Mouse (Mus musculus) kidney, adult 2 months (tissue): ENCODE results near the gene 1700067K01Rik. TPM values are rescaled to one million over a fixed set of nuclear protein-coding genes. Genes with fewer than 3 reads are reported as not detected.
"Not testable (repeated sequence)": the region's sequence is repeated elsewhere in the genome, so short reads cannot be mapped to it uniquely, and the experiment has no call there.

ENCODE experiments used
- DNase-seq: peaks from one replicate; pipeline ENCODE4 v3.0.0; 2021
- H3K27ac ChIP-seq: fragments of 200-500 bp; 2 replicates; pipeline ENCODE4 v1.5.1; 2012; ENCODE audit warnings: low read depth, low read length, control low read depth, inconsistent platforms; ENCODE audit not compliant: insufficient read depth
- H3K27me3 ChIP-seq: fragments of 200-500 bp; replicated peaks from 2 replicates; pipeline ENCODE4 v1.6.1; 2012; ENCODE audit warnings: mild to moderate bottlenecking, moderate library complexity, low read length, inconsistent platforms; ENCODE audit not compliant: control insufficient read depth, insufficient read depth
- H3K36me3 ChIP-seq: fragments of 200-500 bp; 2 replicates; pipeline ENCODE4 v1.6.1; 2012; ENCODE audit warnings: mild to moderate bottlenecking, moderate library complexity, low read length, inconsistent platforms; ENCODE audit not compliant: control insufficient read depth, insufficient read depth
- H3K4me1 ChIP-seq: fragments of 200-500 bp; 2 replicates; pipeline ENCODE4 v1.6.1; 2011; ENCODE audit warnings: low read length; ENCODE audit not compliant: control insufficient read depth, insufficient read depth
- H3K4me3 ChIP-seq: fragments of 200-500 bp; 2 replicates; pipeline ENCODE4 v1.5.1; 2011; ENCODE audit warnings: mild to moderate bottlenecking, low read depth, low read length, control low read depth; ENCODE audit not compliant: insufficient read depth
- CTCF ChIP-seq: fragments of 200-500 bp; conservative IDR thresholded peaks from 2 replicates; pipeline ENCODE4 v1.5.1; 2011; ENCODE audit warnings: low read depth, mild to moderate bottlenecking, control low read depth, low read length, moderate library complexity, mixed read lengths; ENCODE audit not compliant: insufficient read depth, insufficient read length
- POLR2A ChIP-seq: fragments of 200-500 bp; IDR thresholded peaks from one replicate; pipeline ENCODE4 v1.6.1; 2011; ENCODE audit warnings: low read depth, low read length, control low read depth
- WGBS: fragments of 180-500 bp; shearing (Covaris S2); methylation state at CpG from one replicate; pipeline ENCODE4 v1.1.7; 2018; 5-methylcytosine and 5-hydroxymethylcytosine counted together
- polyA plus RNA-seq: library from polyadenylated mRNA; depleted of rRNA; stranded (reverse); fragments of >200 nt; gene quantifications from 2 replicates; pipeline ENCODE4 v1.2.3, GENCODE M21; 2012

Gene 1700067K01Rik
- polyA plus RNA-seq, 1 experiment: 7.0 TPM

DNA sequence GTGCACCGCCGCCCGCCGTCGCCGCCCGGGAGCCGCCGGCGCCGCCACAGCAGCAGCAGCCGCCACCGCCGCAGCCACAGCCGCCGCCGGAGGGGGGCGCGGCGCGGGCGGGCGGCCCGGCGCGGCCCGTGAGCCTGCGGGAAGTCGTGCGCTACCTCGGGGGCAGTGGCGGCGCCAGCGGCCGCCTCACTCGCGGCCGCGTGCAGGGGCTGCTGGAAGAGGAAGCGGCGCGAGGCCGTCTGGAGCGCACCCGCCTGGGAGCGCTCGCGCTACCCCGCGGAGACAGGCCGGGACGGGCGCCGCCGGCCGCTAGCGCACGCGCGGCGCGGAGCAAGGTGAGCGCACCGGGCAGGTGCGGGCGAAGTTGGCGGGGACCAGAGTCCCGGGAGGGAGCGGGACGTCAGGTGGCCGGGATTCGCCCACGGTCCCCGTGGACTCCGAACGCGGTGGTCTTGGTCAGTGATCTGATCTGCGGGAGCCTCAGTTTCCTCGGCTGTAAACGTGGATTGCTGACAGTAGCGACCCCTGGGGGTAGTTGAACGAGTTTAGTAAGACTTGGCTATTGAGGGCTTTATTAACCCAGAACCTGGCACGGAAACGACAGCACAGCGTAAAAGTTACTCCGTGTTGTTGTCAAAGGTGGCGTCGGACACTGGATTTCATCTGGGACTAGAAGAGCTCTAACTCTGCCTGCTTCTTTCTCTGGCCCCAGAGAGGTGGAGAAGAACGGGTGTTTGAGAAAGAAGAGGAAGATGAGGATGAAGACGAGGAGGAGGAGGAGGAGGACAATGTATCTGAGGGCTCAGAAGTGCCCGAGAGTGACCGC is 2.9 kb upstream of the 1700067K01Rik start:
- 14% methylated on average over 92 of the region's 92 CpGs for WGBS
- DNase-seq: peak; percentile 80
- peak overlapping the region; percentile 83 for H3K27ac ChIP-seq
- peaks cover 12% of the 10 kb centered on the region; the same call in 1 of the 2 replicates for H3K4me1 ChIP-seq
- H3K36me3 ChIP-seq: no peaks in the 10 kb centered on the region
- no peaks in the 10 kb centered on the region for H3K27me3 ChIP-seq
- no peak for TF ChIP-seq POLR2A
- TF ChIP-seq CTCF: peak; percentile 49
- H3K4me3 ChIP-seq: peak overlapping the region; percentile 60

DNA sequence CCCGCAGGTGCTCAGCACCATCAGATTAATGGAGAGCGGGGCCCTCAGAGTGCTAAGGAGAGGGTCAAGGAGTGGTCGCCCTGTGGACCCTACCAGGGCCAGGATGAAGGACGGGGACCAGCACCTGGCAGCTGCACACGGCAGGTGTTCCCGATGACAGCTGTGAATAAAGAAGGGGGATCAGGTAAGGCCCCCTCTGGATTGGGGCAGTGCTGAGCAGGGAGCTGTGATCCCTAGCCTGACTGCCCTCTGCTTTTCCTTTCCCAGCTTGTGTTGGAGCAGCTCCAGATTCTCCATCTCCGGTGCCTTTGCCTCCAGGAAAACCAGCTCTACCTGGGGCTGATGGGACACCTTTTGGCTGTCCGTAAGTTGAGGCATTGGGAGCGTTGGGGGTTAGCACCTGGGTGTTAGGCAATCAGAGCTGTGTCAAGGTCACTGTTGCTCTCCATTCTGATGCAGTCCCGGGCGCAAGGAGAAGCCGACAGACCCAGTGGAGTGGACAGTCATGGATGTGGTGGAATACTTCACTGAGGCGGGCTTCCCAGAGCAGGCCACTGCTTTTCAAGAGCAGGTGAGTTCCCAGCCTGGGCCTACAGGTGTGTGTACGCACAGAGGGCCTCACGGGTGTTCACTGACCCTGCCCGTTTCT is 2.1 kb upstream of the 1700067K01Rik start:
- H3K4me3 ChIP-seq: peak overlapping the region; percentile 60
- WGBS: 51% methylated on average over 16 of the region's 16 CpGs
- no peaks in the 10 kb centered on the region for H3K27me3 ChIP-seq
- no peaks in the 10 kb centered on the region for H3K36me3 ChIP-seq
- H3K4me1 ChIP-seq: peaks cover 16% of the 10 kb centered on the region; the same call in 1 of the 2 replicates
- peak overlapping the region; percentile 83 for H3K27ac ChIP-seq
- DNase-seq: peak; percentile 41
- TF ChIP-seq POLR2A (no peak), CTCF (no peak)

DNA sequence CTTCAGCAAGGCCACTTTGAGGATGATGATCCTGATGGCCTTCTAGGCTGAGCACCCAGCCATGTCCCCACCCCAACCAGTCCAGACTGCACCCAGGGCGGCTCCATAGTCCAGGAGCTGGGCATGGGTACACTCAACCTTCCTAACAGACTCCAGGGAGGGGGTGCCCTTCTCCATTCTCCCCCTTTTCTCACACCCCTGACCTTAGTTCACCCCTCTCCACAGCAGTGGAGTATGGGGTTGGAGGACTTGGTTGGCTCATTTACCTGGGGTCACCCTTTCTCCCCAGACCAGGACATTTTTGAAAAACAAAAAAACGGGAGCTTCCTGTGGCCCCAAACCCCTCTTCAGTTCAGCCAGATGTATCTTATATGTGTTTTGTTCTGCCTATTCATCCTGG is 1.5 kb upstream of the 1700067K01Rik start:
- Histone ChIP-seq H3K27me3 (no peaks in the 10 kb centered on the region), H3K27ac (no peak overlapping the region), H3K4me1 (peaks cover 16% of the 10 kb centered on the region; the same call in 1 of the 2 replicates), H3K4me3 (no peak overlapping the region), H3K36me3 (no peaks in the 10 kb centered on the region)
- no peak for TF ChIP-seq CTCF
- TF ChIP-seq POLR2A: no peak
- no peak for DNase-seq
- whole genome bisulfite sequencing: 88% methylated on average over 2 of the region's 2 CpGs

DNA sequence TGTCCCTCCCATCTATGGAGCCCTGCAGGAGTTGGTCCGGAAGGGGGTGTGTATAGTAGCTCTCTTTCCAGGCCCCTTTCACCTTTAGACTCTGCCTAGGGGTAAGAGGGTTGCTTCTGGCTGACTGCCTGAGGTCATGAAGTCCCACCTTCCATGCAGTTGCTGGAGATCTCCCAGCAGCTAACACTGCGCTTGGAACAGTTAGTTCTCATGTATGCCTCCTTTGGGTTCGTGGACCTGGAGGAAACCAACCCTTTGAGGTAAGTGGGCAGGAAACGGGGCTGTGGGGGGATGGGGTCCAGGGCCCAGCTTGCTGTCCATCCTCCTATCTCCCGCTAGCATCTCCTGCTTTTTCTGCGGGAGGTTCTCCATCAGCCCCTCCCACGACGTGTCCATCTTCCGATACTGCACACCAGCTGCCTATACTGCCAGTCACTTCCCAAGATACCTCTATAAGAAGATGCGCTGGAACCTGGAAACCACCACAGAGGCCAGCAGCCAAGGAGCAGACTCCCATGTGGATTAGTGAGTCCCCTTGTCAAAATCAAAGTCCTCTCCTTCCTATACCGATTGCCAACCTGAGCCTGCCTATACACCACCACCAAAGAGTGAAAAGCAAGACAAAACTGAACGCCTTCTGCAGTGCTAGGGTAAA is 1.8 kb downstream of the 1700067K01Rik start:
- Histone ChIP-seq H3K36me3 (no peaks in the 10 kb centered on the region), H3K27ac (peak overlapping the region; percentile 24; the same call in 1 of the 2 replicates), H3K27me3 (no peaks in the 10 kb centered on the region), H3K4me1 (peaks cover 18% of the 10 kb centered on the region; the same call in 1 of the 2 replicates), H3K4me3 (peak overlapping the region; percentile 11; the same call in 1 of the 2 replicates)
- WGBS: 46% methylated on average over 12 of the region's 12 CpGs
- TF ChIP-seq CTCF (no peak), POLR2A (no peak)
- peak; percentile 68 for DNase-seq

DNA sequence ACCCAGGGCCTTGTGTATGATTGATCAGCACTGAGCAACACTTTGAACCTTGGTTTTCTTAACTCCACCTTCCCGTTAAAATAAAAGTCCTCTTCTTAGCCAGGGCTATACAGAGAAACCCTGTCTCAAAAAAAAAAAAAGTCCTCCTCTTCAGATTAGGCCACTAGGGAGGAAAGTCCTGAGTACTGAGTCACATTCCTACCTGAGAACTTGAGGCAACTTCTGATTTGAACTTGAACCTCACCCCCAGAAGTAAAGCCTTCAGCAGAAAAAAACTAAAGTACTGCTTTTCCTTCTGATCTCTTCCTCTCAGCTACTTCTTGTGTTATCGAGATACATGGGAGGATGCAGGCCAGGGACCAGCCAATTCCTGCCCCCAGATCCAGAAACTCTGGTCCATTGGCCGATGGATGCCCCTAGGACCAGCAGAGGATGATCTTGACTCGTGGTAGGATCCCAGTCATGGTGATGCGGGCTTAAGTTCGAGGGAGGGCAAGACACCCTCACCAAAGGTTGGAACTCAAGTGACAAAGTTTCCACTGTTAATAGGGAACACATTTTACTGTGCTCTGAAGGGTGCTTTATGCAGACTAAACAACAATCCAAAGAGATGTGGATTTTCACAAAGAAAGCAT is 2.4 kb downstream of the 1700067K01Rik start:
- peak; percentile 37 for DNase-seq
- Histone ChIP-seq H3K4me1 (peaks cover 18% of the 10 kb centered on the region; the same call in 1 of the 2 replicates), H3K27me3 (no peaks in the 10 kb centered on the region), H3K36me3 (no peaks in the 10 kb centered on the region), H3K4me3 (peak overlapping the region; percentile 68), H3K27ac (peak overlapping the region; percentile 78; the same call in 1 of the 2 replicates)
- TF ChIP-seq POLR2A (no peak), CTCF (no peak)
- 48% methylated on average over 6 of the region's 6 CpGs for WGBS

DNA sequence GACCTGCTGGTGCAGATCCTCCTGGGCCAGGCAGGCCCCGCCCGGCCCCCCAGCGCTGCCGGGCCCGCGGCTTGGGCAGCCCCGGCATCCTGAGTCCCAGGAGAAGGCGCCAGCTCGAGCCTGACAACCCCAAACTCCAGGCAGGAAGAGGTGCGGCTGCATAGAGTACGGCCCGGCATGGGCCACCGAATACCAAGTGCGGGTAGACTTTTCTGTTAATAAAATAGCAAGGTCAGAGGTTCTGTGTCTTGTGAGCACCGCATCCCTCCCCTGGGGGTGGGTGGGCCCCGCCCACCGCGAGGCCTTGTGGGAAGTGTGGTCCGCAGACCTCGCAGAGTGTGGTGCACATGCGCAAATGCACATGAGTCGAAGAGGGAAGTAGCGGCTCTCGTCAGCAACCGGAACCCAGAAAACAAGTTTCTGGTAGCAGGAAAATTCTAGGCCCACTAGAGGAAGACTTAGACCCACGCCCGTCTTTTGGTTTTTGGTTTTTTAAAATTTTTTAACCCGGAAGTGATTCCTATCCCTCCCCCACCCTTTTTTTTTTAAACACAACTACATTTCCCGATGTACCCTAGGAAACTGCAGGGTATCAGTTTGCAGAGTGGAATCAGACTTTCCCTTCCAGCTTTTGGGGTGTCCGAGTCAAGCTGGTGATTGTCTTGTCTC is 3.4 kb downstream of the 1700067K01Rik start:
- Histone ChIP-seq H3K27ac (peak overlapping the region; percentile 78), H3K36me3 (no peaks in the 10 kb centered on the region), H3K4me1 (peaks cover 11% of the 10 kb centered on the region; the same call in 1 of the 2 replicates), H3K27me3 (no peaks in the 10 kb centered on the region), H3K4me3 (peak overlapping the region; percentile 68)
- TF ChIP-seq POLR2A: no peak
- WGBS: under 1% methylated on average over 30 of the region's 30 CpGs
- peak; percentile 98 for DNase-seq

DNA sequence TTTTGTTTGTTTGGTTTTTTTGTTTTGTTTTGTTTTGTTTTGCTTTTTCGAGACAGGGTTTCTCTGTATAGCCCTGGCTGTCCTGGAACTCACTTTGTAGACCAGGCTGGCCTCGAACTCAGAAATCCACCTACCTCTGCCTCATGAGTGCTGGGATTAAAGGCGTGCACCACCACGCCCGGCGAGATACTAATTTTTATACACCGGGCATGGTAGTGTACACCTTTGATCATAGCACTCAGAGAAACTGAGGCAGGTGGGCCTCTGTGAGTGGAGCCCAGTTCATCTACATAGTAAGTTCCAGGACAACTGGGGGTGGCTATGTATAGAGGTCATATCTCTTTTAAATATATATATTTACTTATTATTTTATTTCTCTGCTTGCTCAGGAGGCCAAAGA is 4.2 kb downstream of the 1700067K01Rik start:
- not testable (repeated sequence) for H3K27me3 ChIP-seq, H3K36me3 ChIP-seq, H3K27ac ChIP-seq, DNase-seq, H3K4me3 ChIP-seq
- peaks cover 13% of the 10 kb centered on the region for H3K4me1 ChIP-seq
- WGBS: 95% methylated on average over 7 of the region's 7 CpGs
